Mouse (Mus musculus) cerebellum, postnatal 10 days (tissue): ENCODE measurements around the gene Caln1.
A peak's percentile ranks its signal among the peaks of the same experiment; 100 is the strongest.

Experiments
- DNase-seq, 2 experiments: peaks; one replicate each; pipeline ENCODE4 v3.0.0; 2021; ENCODE audit warnings: mixed read lengths in 2 of 2

Caln1 gene

DNA sequence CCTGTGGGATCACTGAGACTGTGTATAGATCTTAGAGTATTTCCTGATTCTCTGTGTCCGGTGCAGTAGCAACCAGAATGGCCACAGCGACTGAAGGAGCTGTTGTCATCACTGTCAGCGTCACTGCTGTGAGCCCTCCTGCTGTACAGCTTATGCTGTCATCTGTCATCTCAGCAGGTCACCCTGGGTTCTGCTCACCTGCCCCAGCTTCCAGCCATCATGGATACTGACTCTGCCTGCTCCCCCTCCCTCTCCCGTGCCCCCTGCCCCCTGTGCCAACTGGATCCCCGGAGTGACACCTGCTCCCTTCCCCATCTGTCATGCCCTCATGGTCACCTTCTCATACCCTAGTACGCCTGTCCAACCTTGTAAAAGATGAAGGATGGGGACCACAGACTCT is 332.5 kb downstream of the Caln1 start:
- peak; percentile 88 to 95 for DNase-seq

DNA sequence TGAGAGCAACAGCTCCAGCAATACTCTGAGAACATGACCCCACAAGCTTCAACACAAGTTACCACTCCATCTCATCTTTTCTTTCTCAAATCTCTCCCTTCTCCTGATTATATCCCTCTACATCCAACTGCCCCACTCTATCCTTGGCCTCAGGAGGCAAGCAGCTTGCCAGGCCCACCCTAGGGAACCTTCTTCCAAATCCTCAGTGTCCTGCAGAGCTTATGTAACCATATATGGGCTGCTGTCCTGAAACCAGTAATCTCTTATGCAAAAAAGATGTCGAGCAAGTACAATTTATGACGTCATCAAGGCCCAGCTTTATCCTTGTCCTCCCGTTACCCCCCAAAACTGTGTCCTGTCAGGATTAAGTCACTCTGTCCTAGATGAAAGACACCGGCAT is 333.1 kb downstream of the Caln1 start:
- peak; percentile 59 to 65 for DNase-seq

DNA sequence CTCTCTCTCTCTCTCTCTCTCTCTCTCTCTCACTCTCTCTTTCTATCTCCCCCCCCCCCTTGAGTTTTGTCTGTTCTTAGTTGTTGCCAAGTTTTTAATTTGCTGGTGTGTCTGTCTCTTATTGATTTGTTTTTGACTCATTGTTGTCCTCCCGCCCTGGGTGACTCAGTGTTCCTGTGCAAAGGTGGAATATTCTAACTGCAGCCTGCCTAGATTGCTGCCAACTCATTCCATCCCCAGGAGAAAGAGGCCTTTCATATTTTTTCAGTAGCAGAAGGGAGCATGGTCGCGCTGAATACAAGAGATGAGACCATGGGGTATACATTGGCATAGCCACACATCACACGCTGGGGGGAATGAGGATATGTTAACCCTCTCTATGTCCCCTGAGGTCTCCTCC is 335.6 kb downstream of the Caln1 start:
- peak; percentile 35 to 43 for DNase-seq

DNA sequence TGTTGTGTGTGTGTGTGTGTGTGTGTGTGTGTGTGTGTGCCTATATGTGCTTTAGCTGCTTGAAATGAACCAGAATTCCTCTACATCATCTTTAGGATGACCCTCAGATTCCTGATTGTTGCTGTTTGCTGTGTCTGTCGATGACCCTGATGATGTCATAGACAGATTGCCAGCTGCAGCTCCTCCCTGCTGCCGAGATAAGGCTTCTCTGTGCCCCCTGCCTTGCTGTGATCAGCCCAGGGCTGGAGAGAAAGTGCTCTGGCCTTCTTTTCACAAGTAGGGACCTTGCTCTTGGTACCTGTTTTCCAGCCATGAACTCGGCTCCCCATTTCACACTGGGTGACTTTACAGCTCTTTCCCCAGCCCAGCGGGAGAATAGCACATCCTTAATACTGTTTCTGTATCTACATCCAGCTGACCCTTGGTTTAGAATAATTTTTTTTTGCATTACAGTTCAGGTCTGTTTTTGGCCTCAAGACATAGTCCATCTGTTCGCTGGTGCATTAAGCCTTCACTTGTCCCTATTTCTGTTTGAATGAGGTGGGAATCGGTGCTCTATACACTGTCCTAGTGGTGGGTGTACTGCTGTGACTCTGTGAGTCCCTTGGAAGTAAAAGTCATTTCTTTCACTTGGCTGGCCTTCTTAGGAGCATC is 337.1 kb downstream of the Caln1 start:
- DNase-seq = no peak

DNA sequence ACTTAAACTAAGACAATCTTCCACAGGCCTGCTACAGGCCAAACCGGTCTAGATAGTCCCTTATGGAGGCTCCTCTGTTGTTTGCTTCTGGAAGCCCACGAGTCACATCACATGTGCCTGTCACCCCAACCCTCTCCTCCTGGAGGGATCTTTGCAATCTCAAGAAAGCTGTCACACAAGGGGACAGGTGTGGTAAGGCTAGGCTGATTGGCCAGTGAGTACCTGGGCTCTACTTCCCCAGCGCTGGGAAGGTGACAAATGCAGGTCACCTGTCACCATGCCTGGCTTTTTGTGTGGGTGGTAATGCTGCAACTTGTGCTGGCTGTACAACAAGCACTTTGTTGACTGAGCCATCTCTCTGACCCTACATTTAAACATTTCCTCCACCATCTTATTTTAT is 338.5 kb downstream of the Caln1 start:
- DNase-seq = no peak

DNA sequence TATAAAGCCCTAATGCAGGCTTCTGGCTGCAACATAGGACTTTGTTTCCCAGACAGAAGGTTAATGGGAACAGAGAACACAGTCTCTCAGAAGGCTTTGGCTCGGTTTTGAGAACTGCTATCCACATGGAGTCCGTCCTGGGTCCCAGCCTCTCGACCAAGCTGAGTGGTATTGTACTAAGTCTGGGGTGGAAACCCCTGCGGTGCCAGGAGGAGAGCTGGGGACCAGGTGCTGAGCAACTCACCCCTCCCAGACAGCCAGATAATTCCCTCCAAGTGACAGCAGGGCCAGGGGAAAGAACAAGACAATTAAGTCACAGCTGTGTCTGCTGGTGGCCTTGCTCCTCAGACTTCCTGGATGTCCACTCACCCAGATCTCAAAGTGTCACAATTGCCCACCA is 339.4 kb downstream of the Caln1 start:
- DNase-seq = peak; percentile 34 to 64

DNA sequence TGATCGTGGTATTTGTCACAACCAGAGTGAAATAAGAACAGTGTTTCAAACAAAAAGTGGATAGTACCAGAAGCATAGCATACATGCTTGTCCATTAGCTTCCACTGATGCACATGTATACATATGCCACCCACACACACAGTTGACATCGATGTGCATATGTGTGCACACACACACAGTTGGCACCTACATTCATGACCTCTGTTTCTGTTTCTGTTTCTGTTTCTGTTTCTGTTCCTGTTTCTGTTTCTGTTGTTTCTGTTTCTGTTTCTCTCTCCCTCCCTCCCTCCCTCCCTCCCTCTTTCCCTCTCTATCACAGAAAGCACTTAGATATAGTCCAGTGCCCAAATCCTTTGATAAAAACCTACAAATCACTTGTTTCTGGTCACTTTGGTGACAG is 342.4 kb downstream of the Caln1 start:
- no peak for DNase-seq

DNA sequence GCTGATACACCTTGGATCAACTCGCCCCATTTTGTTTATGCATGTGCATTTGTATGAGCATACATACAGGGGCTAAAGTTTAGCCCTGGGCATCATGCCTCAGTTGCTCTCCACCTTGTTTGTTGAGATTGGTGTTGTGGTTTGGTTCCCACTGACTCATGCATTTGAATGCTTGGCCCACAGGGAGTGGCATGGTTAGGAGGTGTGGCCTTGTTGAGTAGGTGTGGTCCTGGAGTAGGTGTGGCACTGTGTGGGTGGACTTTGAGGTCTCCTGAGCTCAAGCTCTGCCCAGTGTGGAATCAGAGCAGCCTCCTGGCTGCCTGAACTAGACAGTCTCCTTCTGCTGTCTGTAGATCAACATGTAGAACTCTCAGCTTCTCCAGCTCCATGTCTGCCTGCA is 343.0 kb downstream of the Caln1 start:
- no peak for DNase-seq

DNA sequence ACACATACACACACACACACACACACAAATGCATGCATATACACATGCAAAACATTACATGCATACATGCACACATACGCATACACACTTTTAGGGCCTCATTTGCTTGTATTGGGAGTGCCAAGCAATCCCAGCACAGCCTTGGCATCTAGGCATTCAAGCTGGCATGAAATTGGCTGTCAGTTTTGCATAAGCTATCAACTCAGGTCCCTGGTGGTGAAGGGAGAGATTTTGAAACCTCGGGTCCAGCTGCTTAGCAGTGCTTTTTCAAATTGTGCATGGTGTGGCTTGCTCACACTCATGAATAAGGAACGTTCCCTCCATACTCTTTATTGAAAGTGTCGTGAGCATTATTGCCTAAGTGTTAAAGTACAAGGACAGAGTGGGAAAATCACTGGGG is 345.9 kb downstream of the Caln1 start:
- peak; percentile 79 to 81 for DNase-seq

DNA sequence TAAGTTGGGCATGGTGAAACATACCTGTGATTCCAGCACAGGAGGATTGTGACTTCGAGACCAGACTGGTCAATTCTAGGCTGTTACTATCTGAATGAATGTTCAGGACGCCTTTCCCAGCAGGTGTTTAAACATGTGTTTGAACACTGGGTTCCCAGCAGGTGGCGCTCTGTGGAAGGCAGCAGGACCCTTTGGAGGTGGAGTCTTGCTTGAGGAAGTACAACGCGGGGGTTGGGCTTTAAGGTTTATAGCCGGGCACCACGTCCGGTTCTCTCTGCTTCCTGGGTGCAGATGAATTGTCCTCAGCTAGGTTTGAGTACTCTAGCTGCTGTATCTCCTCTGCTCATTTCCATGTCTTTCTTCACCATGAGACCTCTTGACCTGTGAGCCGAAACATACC is 349.1 kb downstream of the Caln1 start:
- DNase-seq = peak; percentile 52 to 56

DNA sequence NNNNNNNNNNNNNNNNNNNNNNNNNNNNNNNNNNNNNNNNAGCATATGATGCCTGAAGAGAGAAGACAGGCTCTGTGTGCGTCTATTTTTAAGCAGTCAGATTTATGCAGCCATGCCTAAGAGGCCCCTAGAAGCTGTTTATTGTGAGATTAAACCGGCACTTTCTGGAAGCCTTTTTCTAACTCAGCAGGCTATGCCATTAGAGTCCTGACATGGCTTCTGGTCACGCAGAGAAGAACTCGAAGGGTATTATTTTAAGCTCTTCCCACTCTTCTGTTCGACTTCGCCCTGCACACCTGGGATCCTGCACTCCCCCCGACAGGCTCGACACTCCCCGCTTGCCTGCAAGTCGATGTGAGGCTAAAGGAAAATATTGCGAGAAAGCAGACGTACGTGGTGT is 372.9 kb downstream of the Caln1 start:
- peak; percentile 30 to 32 for DNase-seq

DNA sequence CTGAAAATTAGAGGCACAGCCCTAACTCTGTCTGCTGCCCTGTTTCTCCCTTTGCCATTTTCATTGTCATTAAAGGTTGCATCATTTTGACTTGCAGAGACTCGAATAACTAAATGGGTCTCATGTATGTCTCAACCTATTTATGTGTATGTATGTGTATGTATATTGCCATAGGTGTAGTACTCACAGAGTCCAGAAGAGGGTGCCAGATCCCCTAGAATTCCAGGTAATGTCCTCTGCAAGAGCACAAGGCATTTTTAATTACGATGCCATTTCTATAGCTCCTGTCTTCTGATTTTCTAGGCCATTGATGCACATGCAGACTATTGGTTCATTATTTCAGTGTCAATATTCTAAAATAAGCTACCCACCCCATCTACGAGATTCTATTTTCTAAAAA is 388.3 kb downstream of the Caln1 start:
- DNase-seq = peak; percentile 35 to 43

DNA sequence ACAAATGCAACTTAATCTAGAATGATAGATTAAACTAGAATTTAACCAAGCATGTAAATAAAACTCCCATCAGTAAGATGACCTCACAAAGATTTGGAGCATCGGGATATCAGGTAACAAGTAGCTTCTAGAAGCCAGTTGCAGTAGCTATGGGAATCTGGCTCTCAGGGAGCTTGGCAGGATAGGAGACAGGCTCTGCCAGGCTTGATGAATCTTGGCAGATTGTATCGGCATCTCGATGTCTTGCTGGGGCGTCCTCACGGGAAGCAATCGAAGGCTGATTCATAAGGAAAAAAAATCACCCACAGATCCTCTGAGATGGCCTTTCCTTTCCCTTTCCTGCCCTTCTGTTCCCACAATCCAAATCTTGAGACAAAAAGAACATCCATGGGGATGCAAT is 396.5 kb downstream of the Caln1 start:
- peak; percentile 62 to 72 for DNase-seq

DNA sequence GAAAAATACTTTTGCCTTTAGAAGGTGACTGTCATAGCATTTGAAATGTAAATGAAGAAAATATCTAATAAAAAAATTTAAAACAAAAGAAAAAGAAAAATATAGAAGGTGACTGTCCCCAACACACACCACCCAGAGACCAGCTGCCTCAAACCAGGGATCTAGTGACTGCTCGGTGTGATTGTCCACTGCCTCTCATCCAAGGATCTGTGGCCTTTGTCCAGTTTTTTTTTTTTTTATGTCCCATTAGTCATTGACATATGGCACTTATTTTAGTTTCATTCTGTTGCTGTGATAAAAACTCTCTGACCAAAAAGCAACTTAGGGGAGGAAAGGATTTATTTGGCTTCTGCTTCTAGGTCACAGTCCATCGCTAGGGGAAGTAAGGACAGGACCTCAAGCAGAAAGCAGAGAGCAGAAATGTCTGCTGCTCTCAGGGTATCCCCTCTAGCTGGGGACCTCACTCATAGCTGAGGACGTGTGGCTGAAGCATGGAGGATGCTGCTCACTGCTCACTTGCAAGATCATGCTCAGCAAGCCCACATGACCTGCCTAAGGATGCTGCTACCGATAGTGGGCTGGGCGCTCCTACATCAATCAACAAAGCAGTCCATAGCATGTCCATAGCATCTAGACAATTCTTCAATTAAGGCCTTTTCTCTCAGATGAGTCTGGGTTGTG is 401.9 kb downstream of the Caln1 start:
- DNase-seq = peak in 1 of 2 experiments; percentile 33

DNA sequence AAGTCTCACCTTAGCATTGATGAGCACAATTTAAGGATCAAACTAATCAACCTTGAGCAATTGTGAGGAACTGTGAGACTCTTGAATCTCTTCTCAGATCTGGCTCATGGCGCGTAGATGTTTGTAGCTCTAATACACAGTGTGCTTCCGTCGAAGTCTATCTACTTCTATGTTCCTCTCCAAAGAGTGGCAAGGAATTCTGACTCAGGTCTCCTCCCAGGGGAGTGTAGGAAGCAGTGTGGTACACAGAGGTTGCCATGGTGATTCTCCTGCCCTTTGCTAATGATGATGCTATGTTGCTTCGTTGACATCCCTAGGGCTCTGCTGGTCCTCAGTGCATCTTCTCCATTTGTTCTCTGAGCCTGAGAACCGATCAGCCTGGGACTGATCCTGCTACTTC is 403.2 kb downstream of the Caln1 start:
- no peak for DNase-seq

DNA sequence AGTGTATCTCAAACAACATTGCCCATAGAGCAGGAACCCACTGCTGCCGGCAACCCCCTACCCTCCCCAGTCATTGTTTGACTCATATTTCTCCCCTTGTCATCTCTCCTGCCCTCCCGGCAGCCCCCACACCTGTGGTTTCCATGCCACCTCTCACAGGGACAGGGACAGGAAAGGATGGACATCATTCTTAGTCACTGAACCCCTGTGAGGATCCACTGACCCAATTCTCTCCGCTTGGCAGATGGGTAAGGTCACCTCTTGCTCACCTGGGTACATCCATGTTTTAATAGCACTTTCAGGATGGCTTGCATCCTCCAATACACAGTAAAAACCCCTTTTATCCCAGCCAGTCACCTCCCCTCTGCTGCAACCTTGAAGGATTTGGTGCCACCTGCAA is 405.7 kb downstream of the Caln1 start:
- no peak for DNase-seq

DNA sequence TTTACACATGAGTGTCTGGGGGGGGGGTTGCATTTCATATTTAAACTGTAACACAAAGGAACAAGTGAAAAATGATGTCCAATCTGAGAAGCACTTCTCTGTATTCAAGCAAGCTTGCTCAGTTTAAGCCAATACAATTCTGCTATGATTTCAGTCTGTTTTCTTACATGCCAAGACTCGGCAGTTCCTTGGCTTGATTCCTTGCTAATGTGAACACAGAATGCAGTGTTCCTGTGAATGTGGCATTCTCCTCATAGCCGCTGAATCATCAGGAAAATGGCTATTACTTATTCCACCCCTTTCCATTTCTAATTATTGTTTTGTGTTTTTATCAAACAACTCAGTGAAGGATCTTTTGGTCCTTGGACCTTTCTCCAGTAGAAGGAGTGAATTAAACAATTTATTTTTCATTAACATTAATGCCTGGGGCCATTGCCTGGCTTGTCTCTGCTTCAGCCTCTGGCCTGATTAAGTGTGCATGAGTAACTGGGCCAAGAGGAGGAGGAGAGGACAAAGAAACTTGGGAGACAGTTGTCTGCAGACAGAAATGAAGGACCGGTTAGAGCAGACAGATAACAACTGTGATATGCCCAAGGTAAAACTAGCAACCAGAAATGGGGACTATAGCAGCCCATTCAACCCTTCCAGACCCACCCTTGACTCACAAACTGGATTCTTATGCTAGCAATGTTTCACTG is 423.6 kb downstream of the Caln1 start:
- peak; percentile 70 to 71 for DNase-seq

DNA sequence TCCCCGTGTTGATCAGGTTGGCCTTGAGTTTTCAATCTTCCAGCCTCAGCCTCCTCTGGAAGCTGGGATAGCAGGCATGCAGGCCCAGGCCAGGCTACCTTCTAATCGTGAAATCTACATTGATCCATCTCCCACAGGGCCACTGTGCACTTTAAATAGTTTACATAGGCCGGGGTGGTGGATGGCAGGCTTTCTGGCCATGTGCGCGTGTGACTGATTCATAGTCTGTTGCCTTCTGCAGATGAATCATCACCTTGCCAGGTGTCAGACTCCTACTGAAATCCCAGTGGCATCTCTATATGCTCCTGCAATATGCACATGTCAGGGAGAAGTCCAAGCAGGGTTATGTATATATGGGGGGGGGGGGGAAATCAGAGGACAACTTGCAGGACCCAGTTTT is 428.5 kb downstream of the Caln1 start:
- no peak for DNase-seq

DNA sequence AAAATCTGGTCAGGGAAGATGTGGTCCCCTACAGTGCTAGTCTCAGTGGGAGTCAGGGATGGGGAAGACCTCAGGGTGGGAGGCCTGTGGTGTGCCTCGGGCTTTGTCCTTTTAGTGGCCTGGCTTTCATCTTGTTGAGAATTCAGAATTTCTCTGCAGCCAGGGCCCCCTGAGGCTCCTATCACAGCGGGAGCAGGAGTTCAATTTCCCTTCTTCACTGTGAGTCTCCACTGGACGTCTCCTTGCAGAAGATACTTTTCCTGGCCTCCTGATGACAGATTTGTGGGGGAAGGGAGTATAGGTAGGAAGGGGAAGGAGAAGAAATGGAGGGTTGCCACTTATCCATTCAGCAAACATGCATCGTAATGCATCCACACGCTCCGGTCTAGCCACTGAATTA is 441.1 kb downstream of the Caln1 start:
- DNase-seq = peak; percentile 32 to 56

DNA sequence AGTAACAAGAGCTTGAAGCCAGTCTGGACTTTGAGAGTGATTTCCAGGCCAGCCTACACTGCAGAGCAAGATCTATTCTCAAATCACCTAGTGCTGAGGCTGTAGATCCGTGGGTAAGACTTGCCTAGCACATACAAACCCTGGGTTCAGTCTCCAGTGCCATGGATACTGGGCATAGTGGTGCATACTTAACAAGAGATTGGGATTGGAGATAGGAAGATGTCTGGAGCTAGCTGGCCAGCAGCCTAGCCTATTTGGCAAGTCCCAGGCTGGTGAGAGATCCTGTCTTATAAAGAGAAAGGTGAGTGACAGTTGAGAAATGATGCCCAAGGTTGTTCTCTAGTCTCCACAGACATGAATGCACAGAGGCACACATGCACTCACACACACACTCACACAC is 441.6 kb downstream of the Caln1 start:
- peak; percentile 57 to 70 for DNase-seq

DNA sequence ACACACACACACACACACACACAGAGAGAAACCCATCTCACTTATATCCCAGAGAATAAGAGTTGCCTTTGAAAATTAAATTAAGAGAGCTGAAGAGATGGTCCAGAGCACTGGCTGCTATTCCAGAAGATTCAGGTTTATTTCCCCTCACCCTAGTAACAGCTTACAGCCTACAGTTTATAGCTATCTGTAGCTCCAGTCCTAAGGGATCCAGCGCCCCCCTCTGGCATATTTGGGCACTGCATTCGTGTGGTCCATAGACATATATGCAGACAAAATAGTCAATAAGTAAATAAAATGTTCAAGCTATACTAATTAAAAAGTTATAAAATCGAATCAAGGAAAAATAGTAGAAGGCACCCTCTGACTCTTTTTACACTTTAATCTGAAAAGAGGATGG is 442.0 kb downstream of the Caln1 start:
- DNase-seq = peak; percentile 88 to 91

DNA sequence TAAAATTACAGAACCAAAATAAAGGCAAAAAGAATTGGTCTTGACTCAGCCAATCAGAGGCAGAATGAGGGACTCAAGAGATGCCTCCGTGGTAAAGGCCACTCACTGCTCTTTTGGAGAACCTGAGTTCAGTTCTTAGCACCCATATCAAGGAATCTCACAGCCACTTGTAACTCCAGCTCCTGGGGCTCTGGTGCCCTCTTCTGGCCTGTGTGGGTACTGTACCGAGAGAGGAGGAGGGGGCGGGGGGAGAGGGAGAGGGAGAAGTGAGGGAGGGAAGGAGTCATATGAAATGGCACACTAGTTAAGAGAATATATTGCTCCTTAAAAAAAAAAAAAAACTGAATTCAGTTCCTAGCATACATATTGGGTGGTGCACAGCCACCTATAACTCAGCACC is 442.7 kb downstream of the Caln1 start:
- DNase-seq = peak; percentile 32 to 34

DNA sequence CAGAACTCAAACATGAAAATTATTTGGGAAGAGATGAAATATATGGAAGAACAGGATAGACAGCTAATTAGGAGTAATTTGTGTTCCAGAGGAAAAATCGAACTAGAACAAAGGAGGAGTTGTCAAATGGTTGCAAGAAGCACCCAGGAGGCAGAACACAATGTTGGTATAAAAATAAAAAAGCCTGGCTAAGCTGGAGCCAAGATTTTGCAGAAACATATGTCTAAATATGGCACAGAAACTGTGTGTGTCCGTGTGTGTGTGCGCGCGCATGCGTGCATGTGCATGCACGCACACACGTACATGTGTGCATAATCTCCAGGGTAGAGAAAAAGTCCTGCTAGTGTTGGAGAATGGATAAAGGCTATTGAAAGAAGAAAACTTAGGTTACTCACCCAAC is 443.3 kb downstream of the Caln1 start:
- no peak for DNase-seq

DNA sequence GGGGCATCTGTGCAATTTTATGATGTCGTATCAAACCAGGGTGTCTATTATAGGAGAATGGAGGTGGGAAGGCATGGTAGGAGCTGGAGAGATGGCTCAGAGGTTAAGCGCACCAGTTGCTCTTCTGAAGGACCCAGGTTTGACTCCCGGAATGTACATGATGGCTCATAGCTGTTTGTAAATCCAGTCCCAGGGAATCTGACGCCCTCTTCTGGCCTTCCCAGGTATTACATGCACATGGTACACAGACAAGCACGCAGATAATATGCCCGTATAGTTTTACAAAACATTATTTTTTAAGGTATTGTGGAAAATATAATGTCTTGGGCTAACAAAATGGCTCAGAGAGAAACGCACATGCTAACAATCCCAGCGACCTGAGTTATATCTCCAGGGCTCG is 443.8 kb downstream of the Caln1 start:
- peak; percentile 38 to 55 for DNase-seq
